Mouse (Mus musculus) spleen, adult 2 months (tissue): ENCODE data around the gene Tfeb.
A peak's percentile ranks its signal among the peaks of the same experiment; 100 is the strongest.

Source experiments
- CTCF ChIP-seq: fragments of 200-500 bp; IDR thresholded peaks from 2 replicates; pipeline ENCODE4 v1.5.1; 2011; ENCODE audit warnings: mild to moderate bottlenecking, inconsistent platforms; ENCODE audit not compliant: insufficient read depth, insufficient read length, insufficient replicate concordance; ENCODE audit errors: extremely low read depth
- POLR2A ChIP-seq: fragments of 200-500 bp; IDR thresholded peaks from 2 replicates; pipeline ENCODE4 v1.6.1; 2011; ENCODE audit warnings: low read depth, low read length, inconsistent platforms

DNA sequence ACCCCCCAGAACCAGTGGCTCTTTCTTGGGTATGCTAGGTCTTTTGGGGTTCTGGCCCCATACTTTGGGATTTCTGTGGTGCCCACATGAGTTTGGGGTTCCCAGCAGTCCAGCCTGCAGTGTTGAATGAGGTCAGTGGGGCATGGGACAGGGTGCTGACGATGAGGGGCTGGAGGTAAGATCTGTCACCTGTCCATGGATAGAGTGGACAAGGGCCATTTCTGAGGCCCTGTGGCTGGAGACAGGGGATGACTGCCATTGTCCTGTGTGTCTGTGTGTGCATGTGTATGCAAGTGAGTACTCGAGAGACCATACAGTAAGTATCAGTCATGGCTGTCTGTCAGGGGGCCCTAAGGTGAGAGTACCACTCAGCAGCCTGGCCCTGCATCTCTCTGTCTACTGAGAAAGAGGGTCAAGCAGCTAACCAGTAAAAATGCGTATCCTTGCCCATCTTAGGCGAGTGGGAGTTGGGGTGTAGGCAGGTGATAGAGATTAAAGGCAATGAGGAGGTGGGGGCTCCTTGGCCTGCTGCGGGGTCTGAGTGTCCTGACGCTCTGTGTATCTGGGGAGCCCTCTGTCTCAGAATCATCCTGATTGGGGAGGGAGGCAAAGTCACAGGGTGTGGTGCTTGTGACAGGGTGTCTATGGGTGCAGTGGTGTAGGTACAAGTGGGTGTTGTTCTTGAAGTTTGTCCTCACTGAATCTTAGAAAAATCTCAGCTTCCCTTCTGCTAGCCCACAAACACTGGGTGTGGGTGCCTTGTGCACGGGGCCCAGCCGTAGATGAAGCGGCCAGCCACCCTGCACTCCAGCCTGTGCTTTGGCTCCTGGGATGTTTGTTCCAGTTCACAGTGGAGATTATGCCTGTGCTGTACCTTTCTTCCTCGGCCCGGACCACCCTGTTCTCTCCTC lies 32.8 kb downstream of the Tfeb start:
- TF ChIP-seq CTCF = no peak
- TF ChIP-seq POLR2A = peak; percentile 33
